Mouse (Mus musculus) induced T-regulatory cell, adult 2 months (primary cell): ENCODE measurements around the gene Gucy2g.

Experiments used
- DNase-seq: peaks from one replicate; pipeline ENCODE4 v3.0.0-alpha.2; 2012; ENCODE audit warnings: low read depth

Gucy2g gene

GRCm38 (mm10) chr19:55247991-55248520 is 7.0 kb upstream of the Gucy2g start:
- no peak for DNase-seq

GRCm38 (mm10) chr19:55247563-55247962 is 6.5 kb upstream of the Gucy2g start:
- no peak for DNase-seq

- DNase-seq: no peak
Observed at GRCm38 (mm10) chr19:55244791-55245231, 3.8 kb upstream of the Gucy2g start.

- no peak for DNase-seq
Observed at GRCm38 (mm10) chr19:55239766-55240426, 1.1 kb downstream of the Gucy2g start.

- DNase-seq: no peak
Observed at GRCm38 (mm10) chr19:55236564-55236963, 4.5 kb downstream of the Gucy2g start.

- DNase-seq: no peak
Observed at GRCm38 (mm10) chr19:55236026-55236425, 5.0 kb downstream of the Gucy2g start.

GRCm38 (mm10) chr19:55232136-55232535 is 8.9 kb downstream of the Gucy2g start:
- no peak for DNase-seq

GRCm38 (mm10) chr19:55231081-55231480 is 10.0 kb downstream of the Gucy2g start:
- no peak for DNase-seq

GRCm38 (mm10) chr19:55227135-55227534 is 13.9 kb downstream of the Gucy2g start:
- DNase-seq: peak; percentile 19

- DNase-seq: no peak
Observed at GRCm38 (mm10) chr19:55226621-55227020, 14.4 kb downstream of the Gucy2g start.

GRCm38 (mm10) chr19:55222268-55222667 is 18.8 kb downstream of the Gucy2g start:
- DNase-seq: no peak

GRCm38 (mm10) chr19:55221208-55221607 is 19.8 kb downstream of the Gucy2g start:
- no peak for DNase-seq

GRCm38 (mm10) chr19:55219359-55219758 is 21.7 kb downstream of the Gucy2g start:
- no peak for DNase-seq

GRCm38 (mm10) chr19:55218741-55219221 is 22.3 kb downstream of the Gucy2g start:
- DNase-seq: no peak

GRCm38 (mm10) chr19:55218192-55218739 is 22.8 kb downstream of the Gucy2g start:
- DNase-seq: peak; percentile 87

GRCm38 (mm10) chr19:55217365-55217764 is 23.7 kb downstream of the Gucy2g start:
- DNase-seq: no peak

- DNase-seq: no peak
Observed at GRCm38 (mm10) chr19:55216876-55217275, 24.2 kb downstream of the Gucy2g start.

- no peak for DNase-seq
Observed at GRCm38 (mm10) chr19:55213617-55214340, 27.3 kb downstream of the Gucy2g start.

GRCm38 (mm10) chr19:55211698-55212097 is 29.3 kb downstream of the Gucy2g start:
- no peak for DNase-seq

- DNase-seq: no peak
Observed at GRCm38 (mm10) chr19:55209084-55209483, 32.0 kb downstream of the Gucy2g start.

GRCm38 (mm10) chr19:55208654-55209053 is 32.4 kb downstream of the Gucy2g start:
- no peak for DNase-seq

- no peak for DNase-seq
Observed at GRCm38 (mm10) chr19:55207746-55208538, 33.1 kb downstream of the Gucy2g start.
